Mouse (Mus musculus) sigmoid colon, adult 10 weeks (tissue): ENCODE measurements around the gene Mccc1. TPM values are rescaled to one million over a fixed set of nuclear protein-coding genes. Genes with fewer than 3 reads are reported as not detected.

Experiments used
- polyA plus RNA-seq: library from polyadenylated mRNA; stranded (reverse); fragments of 350-450 nt; fragmentation: Illumina TruSeq; extraction: RNeasy Lipid Tissue Mini Kit (QIAGEN cat#74804); gene quantifications from one replicate; pipeline ENCODE4 v1.2.3, GENCODE M21; 2014; ENCODE audit warnings: low read depth, low replicate concordance

Mccc1 gene
- polyA plus RNA-seq: 47.6 TPM

DNA sequence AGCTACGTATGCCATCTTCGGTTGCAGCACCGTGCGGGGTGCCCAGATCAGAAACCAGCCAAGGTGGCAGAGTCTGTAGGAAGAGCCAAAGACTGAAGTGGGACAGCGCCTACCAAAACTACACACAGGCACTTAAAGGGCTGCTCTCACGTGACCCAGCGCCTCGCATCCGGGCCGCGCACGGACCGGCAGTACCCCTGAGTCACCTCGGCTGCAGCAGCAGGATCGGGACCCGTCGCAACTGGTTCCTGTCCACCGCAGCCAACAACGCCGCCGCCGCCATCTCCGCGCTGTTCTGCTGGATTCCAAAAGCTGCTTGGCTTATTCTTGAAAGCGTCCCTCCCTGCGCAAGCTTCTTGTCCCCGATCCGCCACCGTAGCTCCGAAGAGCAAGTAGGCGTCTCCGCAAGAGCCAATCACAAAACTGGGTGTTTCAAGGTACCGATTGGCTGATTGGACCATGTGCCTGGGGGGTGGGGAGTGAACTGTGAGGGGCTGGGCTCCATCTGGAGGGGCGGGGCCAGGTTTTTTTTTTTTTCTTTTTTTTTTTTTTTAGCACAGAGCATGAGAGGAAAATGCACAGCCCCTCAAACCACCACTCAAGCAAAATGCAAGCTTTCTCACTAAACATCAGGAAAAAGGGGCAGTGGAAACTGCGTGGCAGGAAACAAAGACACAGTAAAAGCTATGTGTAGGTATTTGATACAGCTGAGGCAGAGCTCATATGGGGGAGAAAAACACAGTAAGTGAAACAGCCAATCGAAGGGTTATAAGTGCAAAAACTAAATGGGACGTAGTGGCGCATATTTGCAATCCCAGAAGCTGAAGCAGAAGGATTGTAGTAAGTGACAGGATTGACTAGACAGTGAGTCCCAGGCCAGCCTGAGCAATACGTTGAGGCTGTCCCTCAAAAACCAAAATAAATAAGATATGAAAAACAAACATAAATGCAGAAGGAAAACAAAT is at the start of gene Mccc1:
Gene Mccc1, minus strand, starts transcription at position 404 of the 965 bp plus-strand sequence.

DNA sequence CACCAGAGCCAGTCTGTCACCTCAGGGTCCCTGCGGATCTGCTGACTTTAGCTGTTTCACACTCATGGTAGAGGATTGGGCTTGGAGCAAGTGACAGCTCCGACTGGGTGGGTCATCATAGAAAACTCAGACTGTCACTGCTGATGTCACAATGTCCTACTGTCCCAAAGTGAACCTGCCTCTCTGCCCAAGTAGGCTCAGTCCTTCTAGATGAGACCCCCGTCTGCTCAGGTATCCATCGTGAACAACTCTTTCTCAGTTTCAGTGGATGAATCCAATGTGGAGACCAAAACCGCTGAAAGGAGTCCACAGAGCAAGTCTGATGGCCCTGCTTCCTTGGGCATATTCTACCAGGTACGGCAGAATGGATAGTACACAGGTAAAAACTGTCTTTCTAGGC is 63.1 kb downstream of the Mccc1 start, which contains the start of gene Dcun1d1:
Gene Dcun1d1, minus strand, starts transcription at position 101 of the 400 bp plus-strand sequence.

Other genes starting within 250 kb of the Mccc1 start
- 586 TPM for gene Atp11b, start 246.6 kb downstream of the Mccc1 start, polyA plus RNA-seq
- 286 TPM for gene Dcun1d1, start 63.2 kb downstream of the Mccc1 start, polyA plus RNA-seq
- gene Ccdc144b, start 52.9 kb upstream of the Mccc1 start, polyA plus RNA-seq: not detected
- gene Acad9, start 65.3 kb upstream of the Mccc1 start, polyA plus RNA-seq: 22.0 TPM
- 16.0 TPM for gene D3Ertd254e, start 150.3 kb upstream of the Mccc1 start, polyA plus RNA-seq
- not detected for gene Qrfpr, start 221.6 kb upstream of the Mccc1 start, polyA plus RNA-seq